In genomic region chr14:58701765-58702164, GRCm38 (mm10) we compare ENCODE assay signal across 10 mouse cellular contexts.
DNase-seq lines count a peak whose midpoint lies in the region; ATAC-seq and TF ChIP-seq lines count a peak whose summit lies in the region.
"Had no signal": no experiment of that assay in that cellular context is flagged by ENCODE, and none has a peak within 500 bp of the region (broad histone marks: within the 10 kb centered on the region; RNA-seq: fewer than 3 reads in every experiment).

No protein-coding gene starts in this region.

- no peak overlapping the region for H3K4me3 ChIP-seq in midbrain, embryonic 14.5 days (replicated peaks; ENCODE audit: low read depth, low read length)
- no peak overlapping the region for H3K4me3 ChIP-seq in midbrain, embryonic 15.5 days
- no peak overlapping the region for H3K4me3 ChIP-seq in embryonic facial prominence, embryonic 14.5 days (ENCODE audit: low read depth, low read length)
- H3K4me3 ChIP-seq in kidney, postnatal 0 days (replicated peaks; ENCODE audit: low read depth, low read length), result no peak overlapping the region
- no peak overlapping the region for H3K4me3 ChIP-seq in limb, embryonic 14.5 days (replicated peaks; ENCODE audit: low read length)
- H3K4me3 ChIP-seq: embryonic facial prominence, embryonic 13.5 days; lung, embryonic 15.5 days had no signal

- no peak overlapping the region for H3K9ac ChIP-seq in midbrain, embryonic 14.5 days (replicated peaks; ENCODE audit: low read length)
- no peak overlapping the region for H3K9ac ChIP-seq in midbrain, embryonic 15.5 days
- H3K9ac ChIP-seq in embryonic facial prominence, embryonic 14.5 days (ENCODE audit: low read depth, low read length), result no peak overlapping the region
- no peak overlapping the region for H3K9ac ChIP-seq in kidney, postnatal 0 days (ENCODE audit: low read depth, low read length)
- no peak overlapping the region for H3K9ac ChIP-seq in limb, embryonic 14.5 days (ENCODE audit: low read depth, low read length, severe bottlenecking)
- H3K9ac ChIP-seq: embryonic facial prominence, embryonic 13.5 days; lung, embryonic 15.5 days had no signal

- no peaks in the 10 kb centered on the region for H3K27me3 ChIP-seq in midbrain, embryonic 14.5 days (ENCODE audit: control insufficient read depth, insufficient read depth, low read length)
- no peaks in the 10 kb centered on the region for H3K27me3 ChIP-seq in midbrain, embryonic 15.5 days (replicated peaks)
- no peaks in the 10 kb centered on the region for H3K27me3 ChIP-seq in embryonic facial prominence, embryonic 14.5 days (replicated peaks; ENCODE audit: control insufficient read depth, insufficient read depth, low read length)
- H3K27me3 ChIP-seq in kidney, postnatal 0 days (ENCODE audit: insufficient read depth, low read length), result no peaks in the 10 kb centered on the region
- no peaks in the 10 kb centered on the region for H3K27me3 ChIP-seq in limb, embryonic 14.5 days (ENCODE audit: control insufficient read depth, insufficient read depth, low read length)
- H3K27me3 ChIP-seq: embryonic facial prominence, embryonic 13.5 days; lung, embryonic 15.5 days had no signal

- no peak overlapping the region for H3K4me2 ChIP-seq in midbrain, embryonic 14.5 days (ENCODE audit: low read length)
- H3K4me2 ChIP-seq in midbrain, embryonic 15.5 days, result no peak overlapping the region
- no peak overlapping the region for H3K4me2 ChIP-seq in embryonic facial prominence, embryonic 14.5 days (ENCODE audit: low read depth, low read length)
- no peak overlapping the region for H3K4me2 ChIP-seq in kidney, postnatal 0 days (ENCODE audit: low read length)
- H3K4me2 ChIP-seq in limb, embryonic 14.5 days (replicated peaks; ENCODE audit: low read depth, low read length, severe bottlenecking), result no peak overlapping the region
- H3K4me2 ChIP-seq: embryonic facial prominence, embryonic 13.5 days; lung, embryonic 15.5 days had no signal

- H3K9me3 ChIP-seq in midbrain, embryonic 14.5 days (ENCODE audit: control insufficient read depth, low read length), result no peaks in the 10 kb centered on the region
- H3K9me3 ChIP-seq in midbrain, embryonic 15.5 days, result no peaks in the 10 kb centered on the region
- no peaks in the 10 kb centered on the region for H3K9me3 ChIP-seq in embryonic facial prominence, embryonic 14.5 days (ENCODE audit: control insufficient read depth, low read length)
- H3K9me3 ChIP-seq in kidney, postnatal 0 days (replicated peaks; ENCODE audit: low read length), result no peaks in the 10 kb centered on the region
- H3K9me3 ChIP-seq in limb, embryonic 14.5 days (ENCODE audit: control insufficient read depth, low read length), result no peaks in the 10 kb centered on the region
- H3K9me3 ChIP-seq: embryonic facial prominence, embryonic 13.5 days; lung, embryonic 15.5 days had no signal

- H3K4me1 ChIP-seq in midbrain, embryonic 14.5 days (ENCODE audit: control insufficient read depth, insufficient read depth, low read length), result no peaks in the 10 kb centered on the region
- H3K4me1 ChIP-seq in midbrain, embryonic 15.5 days, result no peaks in the 10 kb centered on the region
- H3K4me1 ChIP-seq in embryonic facial prominence, embryonic 14.5 days (ENCODE audit: control insufficient read depth, insufficient read depth, low read length), result no peaks in the 10 kb centered on the region
- no peaks in the 10 kb centered on the region for H3K4me1 ChIP-seq in kidney, postnatal 0 days (replicated peaks; ENCODE audit: insufficient read depth, low read length)
- H3K4me1 ChIP-seq in limb, embryonic 14.5 days (ENCODE audit: control insufficient read depth, insufficient read depth, low read length), result no peaks in the 10 kb centered on the region
- H3K4me1 ChIP-seq: embryonic facial prominence, embryonic 13.5 days; lung, embryonic 15.5 days had no signal

- H3K36me3 ChIP-seq in midbrain, embryonic 14.5 days (ENCODE audit: control insufficient read depth, insufficient read depth, low read length), result no peaks in the 10 kb centered on the region
- H3K36me3 ChIP-seq in midbrain, embryonic 15.5 days (replicated peaks), result no peaks in the 10 kb centered on the region
- H3K36me3 ChIP-seq in embryonic facial prominence, embryonic 14.5 days (ENCODE audit: control insufficient read depth, insufficient read depth, low read length), result no peaks in the 10 kb centered on the region
- no peaks in the 10 kb centered on the region for H3K36me3 ChIP-seq in kidney, postnatal 0 days (ENCODE audit: insufficient read depth, low read length)
- H3K36me3 ChIP-seq in limb, embryonic 14.5 days (ENCODE audit: control insufficient read depth, insufficient read depth, low read length), result no peaks in the 10 kb centered on the region
- H3K36me3 ChIP-seq: embryonic facial prominence, embryonic 13.5 days; lung, embryonic 15.5 days had no signal

- WGBS in midbrain, embryonic 14.5 days, result 48% methylated on average over 1 of the region's 1 CpGs
- 39% methylated on average over 1 of the region's 1 CpGs for WGBS in midbrain, embryonic 15.5 days
- WGBS in embryonic facial prominence, embryonic 14.5 days, result 30% methylated on average over 1 of the region's 1 CpGs
- WGBS in kidney, postnatal 0 days, result 21% methylated on average over 1 of the region's 1 CpGs
- 31% methylated on average over 1 of the region's 1 CpGs for WGBS in limb, embryonic 14.5 days

- peak; percentile 80 for TF ChIP-seq CTCF in kidney, postnatal 0 days (IDR thresholded peaks at IDR 0.05; ENCODE audit: low read depth)

- peak; percentile 83 for DNase-seq in midbrain, embryonic 14.5 days
- DNase-seq in adrenal gland, postnatal 25 days, result peak; percentile 75
- DNase-seq in embryonic facial prominence, embryonic 14.5 days (ENCODE audit: low spot score), result peak; percentile 84
- DNase-seq in kidney, postnatal 0 days (ENCODE audit: low spot score), result peak; percentile 72
- peak; percentile 48 for DNase-seq in limb, embryonic 14.5 days (ENCODE audit: low spot score)
- DNase-seq in right cerebral cortex, postnatal 25 days, result peak; percentile 29

- no peak for ATAC-seq in midbrain, embryonic 14.5 days (ENCODE audit: low FRiP score, low TSS enrichment)
- no peak for ATAC-seq in midbrain, embryonic 15.5 days (replicated peaks)
- ATAC-seq in embryonic facial prominence, embryonic 14.5 days (ENCODE audit: low read depth), result no peak
- no peak for ATAC-seq in kidney, postnatal 0 days (replicated peaks; ENCODE audit: low FRiP score, low read depth)
- no peak for ATAC-seq in limb, embryonic 14.5 days (ENCODE audit: low FRiP score, low read depth)
- no peak for ATAC-seq in megakaryocyte progenitor cell, adult 5-6 weeks (replicated peaks; ENCODE audit: poor library complexity)

- H3K27ac ChIP-seq in midbrain, embryonic 14.5 days (replicated peaks; ENCODE audit: low read depth, low read length), result no peak overlapping the region
- H3K27ac ChIP-seq in midbrain, embryonic 15.5 days, result no peak overlapping the region
- H3K27ac ChIP-seq in embryonic facial prominence, embryonic 14.5 days (replicated peaks; ENCODE audit: low read depth, low read length), result no peak overlapping the region
- no peak overlapping the region for H3K27ac ChIP-seq in kidney, postnatal 0 days
- no peak overlapping the region for H3K27ac ChIP-seq in limb, embryonic 14.5 days (replicated peaks; ENCODE audit: low read depth, low read length)
- H3K27ac ChIP-seq: embryonic facial prominence, embryonic 13.5 days; lung, embryonic 15.5 days had no signal

- no peak for TF ChIP-seq POLR2A in limb, embryonic 14.5 days (IDR thresholded peaks at IDR 0.05; ENCODE audit: borderline replicate concordance, extremely low read depth, insufficient read depth, insufficient read length)

Comparison
In these comparisons a context has a peak if more than half of its experiments do, and no peak if none do; other contexts are left out.
1. DNase-seq: peak in every context shown above with its lines; median percentile 84 in embryonic facial prominence, embryonic 14.5 days; 83 in midbrain, embryonic 14.5 days; 75 in adrenal gland, postnatal 25 days; 72 in kidney, postnatal 0 days; 48 in limb, embryonic 14.5 days; 29 in right cerebral cortex, postnatal 25 days.